Mouse (Mus musculus): Measurements from ENCODE around the gene Klhl29. TPM values are rescaled to one million over a fixed set of nuclear protein-coding genes. Genes with fewer than 3 reads are reported as not detected.

Klhl29 gene
- polyA plus RNA-seq, 1 experiment from 2014 or later = 0.35 TPM

- H3K36me3 ChIP-seq (ENCODE audit: control insufficient read depth, insufficient read depth, low read length) = no peaks in the 10 kb centered on the region
- peaks cover 15% of the 10 kb centered on the region for H3K4me1 ChIP-seq (replicated peaks; ENCODE audit: control insufficient read depth, insufficient read depth, low read length)
- no peaks in the 10 kb centered on the region for H3K27me3 ChIP-seq (ENCODE audit: control insufficient read depth, insufficient read depth, low read depth, low read length)
- H3K4me2 ChIP-seq (ENCODE audit: low read depth, low read length) = no peak overlapping the region
- no peak overlapping the region for H3K9ac ChIP-seq (ENCODE audit: low read length)
- H3K9me3 ChIP-seq (ENCODE audit: control insufficient read depth, low read length) = no peaks in the 10 kb centered on the region
- ATAC-seq (ENCODE audit: low read depth) = no peak
- no peak overlapping the region for H3K4me3 ChIP-seq (ENCODE audit: low read length)
- H3K27ac ChIP-seq (ENCODE audit: low read length) = no peak overlapping the region
- 71% methylated on average over 4 of the region's 4 CpGs for WGBS
These were observed 130.3 kb downstream of the Klhl29 start for GRCm38 (mm10) chr12:5245207-5245597.

GRCm38 (mm10) chr12:5244431-5245206 lies 130.9 kb downstream of the Klhl29 start:
- no peaks in the 10 kb centered on the region for H3K36me3 ChIP-seq (ENCODE audit: control insufficient read depth, insufficient read depth, low read length)
- peaks cover 12% of the 10 kb centered on the region for H3K4me1 ChIP-seq (replicated peaks; ENCODE audit: control insufficient read depth, insufficient read depth, low read length)
- no peak for ATAC-seq (ENCODE audit: low read depth)
- H3K4me2 ChIP-seq (ENCODE audit: low read depth, low read length) = no peak overlapping the region
- no peaks in the 10 kb centered on the region for H3K27me3 ChIP-seq (ENCODE audit: control insufficient read depth, insufficient read depth, low read depth, low read length)
- H3K9ac ChIP-seq (ENCODE audit: low read length) = no peak overlapping the region
- no peaks in the 10 kb centered on the region for H3K9me3 ChIP-seq (ENCODE audit: control insufficient read depth, low read length)
- WGBS = 86% methylated on average over 10 of the region's 10 CpGs
- no peak overlapping the region for H3K27ac ChIP-seq (ENCODE audit: low read length)
- H3K4me3 ChIP-seq (ENCODE audit: low read length) = no peak overlapping the region

GRCm38 (mm10) chr12:5243867-5244266 lies 131.6 kb downstream of the Klhl29 start:
- 86% methylated on average over 6 of the region's 6 CpGs for WGBS
- Histone ChIP-seq H3K4me3 (ENCODE audit: low read length) (no peak overlapping the region), H3K4me1 (replicated peaks; ENCODE audit: control insufficient read depth, insufficient read depth, low read length) (peaks cover 12% of the 10 kb centered on the region)

DNA sequence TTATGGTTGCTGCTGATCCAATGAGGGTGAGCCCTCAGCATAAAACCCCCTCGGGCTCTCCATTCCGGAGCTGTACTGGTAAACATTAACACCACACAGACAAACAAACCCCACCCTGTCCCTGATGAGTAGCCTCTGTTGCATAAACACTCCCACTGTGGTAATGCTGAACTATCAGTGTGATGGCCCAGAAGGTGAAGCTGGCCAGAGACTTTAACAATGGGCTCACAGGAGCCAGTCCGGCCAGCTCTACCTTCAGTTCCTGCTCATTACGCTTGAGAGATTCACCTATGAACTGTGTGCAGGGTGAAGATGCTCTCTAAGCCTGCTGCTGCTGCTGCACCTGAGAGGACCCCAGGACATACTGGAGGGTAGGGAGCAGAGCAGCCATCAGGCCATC lies 132.0 kb downstream of the Klhl29 start:
- 51% methylated on average over 4 of the region's 4 CpGs for WGBS
- ATAC-seq (ENCODE audit: low read depth) = no peak

More at GRCm38 (mm10) chr12:5243867-5244266, 131.6 kb downstream of the Klhl29 start:
- Histone ChIP-seq H3K4me2 (ENCODE audit: low read depth, low read length) (no peak overlapping the region), H3K9me3 (ENCODE audit: control insufficient read depth, low read length) (no peaks in the 10 kb centered on the region), H3K27me3 (ENCODE audit: control insufficient read depth, insufficient read depth, low read depth, low read length) (no peaks in the 10 kb centered on the region), H3K36me3 (ENCODE audit: control insufficient read depth, insufficient read depth, low read length) (no peaks in the 10 kb centered on the region), H3K27ac (ENCODE audit: low read length) (no peak overlapping the region), H3K9ac (ENCODE audit: low read length) (no peak overlapping the region)
- no peak for ATAC-seq (ENCODE audit: low read depth)

GRCm38 (mm10) chr12:5242551-5243330 lies 132.7 kb downstream of the Klhl29 start:
- no peak overlapping the region for H3K27ac ChIP-seq (ENCODE audit: low read length)
- ATAC-seq (ENCODE audit: low read depth) = no peak
- H3K4me1 ChIP-seq (replicated peaks; ENCODE audit: control insufficient read depth, insufficient read depth, low read length) = peaks cover 12% of the 10 kb centered on the region
- no peak overlapping the region for H3K4me2 ChIP-seq (ENCODE audit: low read depth, low read length)
- H3K9me3 ChIP-seq (ENCODE audit: control insufficient read depth, low read length) = no peaks in the 10 kb centered on the region
- WGBS = 79% methylated on average over 8 of the region's 8 CpGs
- H3K9ac ChIP-seq (ENCODE audit: low read length) = no peak overlapping the region
- no peaks in the 10 kb centered on the region for H3K27me3 ChIP-seq (ENCODE audit: control insufficient read depth, insufficient read depth, low read depth, low read length)
- H3K4me3 ChIP-seq (ENCODE audit: low read length) = no peak overlapping the region
- no peaks in the 10 kb centered on the region for H3K36me3 ChIP-seq (ENCODE audit: control insufficient read depth, insufficient read depth, low read length)

More for the DNA sequence above, 132.0 kb downstream of the Klhl29 start:
- H3K27ac ChIP-seq (ENCODE audit: low read length) = no peak overlapping the region
- no peak overlapping the region for H3K4me3 ChIP-seq (ENCODE audit: low read length)
- no peaks in the 10 kb centered on the region for H3K9me3 ChIP-seq (ENCODE audit: control insufficient read depth, low read length)
- peaks cover 12% of the 10 kb centered on the region for H3K4me1 ChIP-seq (replicated peaks; ENCODE audit: control insufficient read depth, insufficient read depth, low read length)
- H3K9ac ChIP-seq (ENCODE audit: low read length) = no peak overlapping the region
- H3K36me3 ChIP-seq (ENCODE audit: control insufficient read depth, insufficient read depth, low read length) = no peaks in the 10 kb centered on the region
- no peak overlapping the region for H3K4me2 ChIP-seq (ENCODE audit: low read depth, low read length)
- no peaks in the 10 kb centered on the region for H3K27me3 ChIP-seq (ENCODE audit: control insufficient read depth, insufficient read depth, low read depth, low read length)

GRCm38 (mm10) chr12:5239451-5240245 lies 135.8 kb downstream of the Klhl29 start:
- ATAC-seq (ENCODE audit: low read depth) = no peak
- Histone ChIP-seq H3K4me2 (ENCODE audit: low read depth, low read length) (no peak overlapping the region), H3K4me1 (replicated peaks; ENCODE audit: control insufficient read depth, insufficient read depth, low read length) (peaks cover 11% of the 10 kb centered on the region), H3K9ac (ENCODE audit: low read length) (no peak overlapping the region), H3K27ac (ENCODE audit: low read length) (no peak overlapping the region), H3K4me3 (ENCODE audit: low read length) (no peak overlapping the region), H3K36me3 (ENCODE audit: control insufficient read depth, insufficient read depth, low read length) (no peaks in the 10 kb centered on the region), H3K9me3 (ENCODE audit: control insufficient read depth, low read length) (no peaks in the 10 kb centered on the region), H3K27me3 (ENCODE audit: control insufficient read depth, insufficient read depth, low read depth, low read length) (no peaks in the 10 kb centered on the region)
- 79% methylated on average over 17 of the region's 17 CpGs for WGBS

DNA sequence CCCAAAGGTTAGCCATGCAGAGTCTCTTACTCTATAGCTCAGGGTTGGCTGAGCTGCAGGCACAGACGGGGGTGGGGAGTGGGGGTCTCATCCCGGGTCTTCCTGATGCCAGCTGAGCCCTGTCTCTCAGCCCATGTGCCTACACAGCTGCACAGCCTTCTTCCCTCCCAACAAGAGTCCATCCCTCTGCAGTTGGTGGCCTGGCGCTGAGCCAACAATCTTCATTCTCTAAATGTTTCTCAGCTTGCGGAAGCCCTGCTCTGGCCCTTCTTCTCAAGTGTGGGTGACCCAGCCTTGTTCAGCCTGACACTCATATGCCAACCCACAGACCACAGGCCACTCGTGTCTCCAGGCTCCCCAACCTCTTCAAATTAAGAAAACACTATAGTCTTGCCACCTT lies 138.4 kb downstream of the Klhl29 start:
- Histone ChIP-seq H3K27me3 (ENCODE audit: control insufficient read depth, insufficient read depth, low read depth, low read length) (no peaks in the 10 kb centered on the region), H3K4me1 (replicated peaks; ENCODE audit: control insufficient read depth, insufficient read depth, low read length) (peaks cover 15% of the 10 kb centered on the region), H3K27ac (ENCODE audit: low read length) (no peak overlapping the region), H3K36me3 (ENCODE audit: control insufficient read depth, insufficient read depth, low read length) (no peaks in the 10 kb centered on the region), H3K9me3 (ENCODE audit: control insufficient read depth, low read length) (no peaks in the 10 kb centered on the region), H3K4me3 (ENCODE audit: low read length) (no peak overlapping the region), H3K4me2 (ENCODE audit: low read depth, low read length) (no peak overlapping the region), H3K9ac (ENCODE audit: low read length) (no peak overlapping the region)
- WGBS = 34% methylated on average over 5 of the region's 5 CpGs
- peak; percentile 83 for ATAC-seq (ENCODE audit: low read depth)

GRCm38 (mm10) chr12:5235596-5235995 lies 139.9 kb downstream of the Klhl29 start:
- Histone ChIP-seq H3K9me3 (ENCODE audit: control insufficient read depth, low read length) (no peaks in the 10 kb centered on the region), H3K9ac (ENCODE audit: low read length) (no peak overlapping the region), H3K4me2 (ENCODE audit: low read depth, low read length) (no peak overlapping the region), H3K36me3 (ENCODE audit: control insufficient read depth, insufficient read depth, low read length) (no peaks in the 10 kb centered on the region), H3K27ac (ENCODE audit: low read length) (no peak overlapping the region), H3K4me3 (ENCODE audit: low read length) (no peak overlapping the region), H3K4me1 (replicated peaks; ENCODE audit: control insufficient read depth, insufficient read depth, low read length) (peaks cover 15% of the 10 kb centered on the region), H3K27me3 (ENCODE audit: control insufficient read depth, insufficient read depth, low read depth, low read length) (no peaks in the 10 kb centered on the region)
- 79% methylated on average over 12 of the region's 12 CpGs for WGBS
- ATAC-seq (ENCODE audit: low read depth) = no peak

- H3K9ac ChIP-seq (ENCODE audit: low read length) = no peak overlapping the region
- H3K4me2 ChIP-seq (ENCODE audit: low read depth, low read length) = no peak overlapping the region
- H3K4me3 ChIP-seq (ENCODE audit: low read length) = no peak overlapping the region
- no peaks in the 10 kb centered on the region for H3K9me3 ChIP-seq (ENCODE audit: control insufficient read depth, low read length)
- no peak for ATAC-seq (ENCODE audit: low read depth)
- no peaks in the 10 kb centered on the region for H3K36me3 ChIP-seq (ENCODE audit: control insufficient read depth, insufficient read depth, low read length)
- H3K27ac ChIP-seq (ENCODE audit: low read length) = no peak overlapping the region
- H3K27me3 ChIP-seq (ENCODE audit: control insufficient read depth, insufficient read depth, low read depth, low read length) = no peaks in the 10 kb centered on the region
- H3K4me1 ChIP-seq (replicated peaks; ENCODE audit: control insufficient read depth, insufficient read depth, low read length) = 0 out of 2 replicates have a peak, but pooled peaks cover 4% of the 10 kb centered on the region
- WGBS = 89% methylated on average over 5 of the region's 5 CpGs
These were observed 145.0 kb downstream of the Klhl29 start for GRCm38 (mm10) chr12:5230504-5230903.
